Mouse (Mus musculus) ES-E14 (cell line): ENCODE results near the gene Cipc.
A peak's percentile ranks its signal among the peaks of the same experiment; 100 is the strongest.

ENCODE experiments used
- CHD2 ChIP-seq: IDR thresholded peaks from 2 replicates; pipeline ENCODE4 v1.6.1; 2014; ENCODE audit warnings: mild to moderate bottlenecking, low read depth, low read length, inconsistent platforms
- HCFC1 ChIP-seq: IDR thresholded peaks from 2 replicates; pipeline ENCODE4 v1.6.1; 2012; ENCODE audit warnings: low read length, inconsistent platforms, borderline replicate concordance; ENCODE audit not compliant: insufficient read depth
- MAFK ChIP-seq: IDR thresholded peaks from 2 replicates; pipeline ENCODE4 v1.6.1; 2014; ENCODE audit warnings: mild to moderate bottlenecking, low read depth, low read length, inconsistent platforms; ENCODE audit not compliant: insufficient read depth
- ZC3H11A ChIP-seq: IDR thresholded peaks from 2 replicates; pipeline ENCODE4 v1.6.1; 2012; ENCODE audit warnings: low read depth, mild to moderate bottlenecking, inconsistent platforms, low read length, borderline replicate concordance
- ZNF384 ChIP-seq: IDR thresholded peaks from 2 replicates; pipeline ENCODE4 v1.6.1; 2012; ENCODE audit warnings: low read depth, low read length, inconsistent platforms

GRCm38 (mm10) chr12:86931919-86932574 is 14.8 kb upstream of the Cipc start:
- TF ChIP-seq HCFC1 (no peak), MAFK (no peak), CHD2 (no peak), ZNF384 (peak; percentile 92), ZC3H11A (no peak)
